Mouse (Mus musculus): ENCODE data around the gene Vmn2r84. TPM values are rescaled to one million over a fixed set of nuclear protein-coding genes. Genes with fewer than 3 reads are reported as not detected.
"Not testable (repeated sequence)": the region's sequence is repeated elsewhere in the genome, so short reads cannot be mapped to it uniquely, and the experiment has no call there.

The Vmn2r84 gene
- polyA plus RNA-seq, 1 experiment from 2014 or later: not detected

DNA sequence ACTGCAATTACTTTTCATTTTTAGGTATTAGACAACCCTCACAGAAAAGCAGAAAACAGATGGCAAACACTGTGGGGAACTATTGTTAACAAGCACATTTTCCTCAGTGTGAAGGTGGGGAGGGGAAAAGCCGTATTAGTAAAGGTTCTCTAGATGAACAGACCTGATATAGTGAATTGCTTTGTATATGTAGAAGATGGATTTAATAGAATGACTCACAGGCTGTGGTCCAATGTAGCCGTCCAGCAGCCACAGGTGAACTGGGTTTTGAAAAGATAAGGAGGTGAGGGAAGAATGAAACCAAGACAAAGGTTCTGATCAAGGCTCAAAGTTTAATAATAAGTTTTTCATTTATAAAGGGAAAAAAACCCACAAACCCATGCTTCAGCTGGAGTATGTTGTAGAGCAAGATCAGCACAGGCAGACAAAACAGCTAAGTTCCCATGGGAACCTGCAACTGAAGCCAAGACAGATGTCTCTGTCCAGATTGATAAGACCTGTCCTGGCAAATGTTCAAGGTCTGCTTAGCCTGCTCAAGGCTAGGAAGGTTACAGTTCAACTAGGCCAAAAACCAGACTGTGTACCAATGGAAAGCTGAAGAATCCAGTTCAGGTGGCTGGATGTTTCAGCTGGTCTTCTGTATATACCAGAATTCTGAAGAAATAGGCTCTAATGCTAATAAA lies 21.5 kb downstream of the Vmn2r84 start:
- Histone ChIP-seq H3K9me3 (ENCODE audit: control insufficient read depth, low read length) (no peaks in the 10 kb centered on the region), H3K4me3 (ENCODE audit: low read depth, low read length) (no peak overlapping the region), H3K27me3 (ENCODE audit: control insufficient read depth, insufficient read depth, low read length) (no peaks in the 10 kb centered on the region), H3K4me2 (ENCODE audit: low read depth, severe bottlenecking) (no peak overlapping the region), H3K9ac (ENCODE audit: low read length) (no peak overlapping the region), H3K27ac (replicated peaks; ENCODE audit: low read depth, low read length) (no peak overlapping the region), H3K4me1 (ENCODE audit: control insufficient read depth, insufficient read depth, low read length) (no peaks in the 10 kb centered on the region), H3K36me3 (ENCODE audit: control insufficient read depth, insufficient read depth, low read length) (no peaks in the 10 kb centered on the region)
- DNase-seq (ENCODE audit: low spot score): no peak
- WGBS: 80% methylated on average over 2 of the region's 2 CpGs
- no peak for ATAC-seq (ENCODE audit: insufficient number of reproducible peaks, low FRiP score, low TSS enrichment, low read depth)

DNA sequence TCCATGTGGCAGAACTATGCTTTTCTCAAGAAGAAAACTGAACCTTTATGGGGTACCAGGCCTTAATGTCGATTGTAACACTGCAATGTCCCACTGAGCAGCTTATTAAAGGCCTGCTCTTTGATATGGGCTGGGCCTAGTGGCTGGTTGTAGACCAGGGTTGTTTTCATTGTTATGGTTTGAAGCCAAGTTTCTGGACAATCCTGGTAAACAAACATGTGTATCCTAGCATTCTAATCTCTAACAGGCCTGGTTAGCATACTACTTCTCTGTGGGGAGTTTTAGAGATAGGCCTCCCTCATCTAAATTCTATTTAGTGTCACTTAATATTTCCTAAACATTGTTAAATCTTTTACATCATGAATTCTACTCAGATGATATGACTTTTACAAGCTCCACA lies 22.5 kb downstream of the Vmn2r84 start:
- ATAC-seq (ENCODE audit: insufficient number of reproducible peaks, low FRiP score, low TSS enrichment, low read depth): no peak

DNA sequence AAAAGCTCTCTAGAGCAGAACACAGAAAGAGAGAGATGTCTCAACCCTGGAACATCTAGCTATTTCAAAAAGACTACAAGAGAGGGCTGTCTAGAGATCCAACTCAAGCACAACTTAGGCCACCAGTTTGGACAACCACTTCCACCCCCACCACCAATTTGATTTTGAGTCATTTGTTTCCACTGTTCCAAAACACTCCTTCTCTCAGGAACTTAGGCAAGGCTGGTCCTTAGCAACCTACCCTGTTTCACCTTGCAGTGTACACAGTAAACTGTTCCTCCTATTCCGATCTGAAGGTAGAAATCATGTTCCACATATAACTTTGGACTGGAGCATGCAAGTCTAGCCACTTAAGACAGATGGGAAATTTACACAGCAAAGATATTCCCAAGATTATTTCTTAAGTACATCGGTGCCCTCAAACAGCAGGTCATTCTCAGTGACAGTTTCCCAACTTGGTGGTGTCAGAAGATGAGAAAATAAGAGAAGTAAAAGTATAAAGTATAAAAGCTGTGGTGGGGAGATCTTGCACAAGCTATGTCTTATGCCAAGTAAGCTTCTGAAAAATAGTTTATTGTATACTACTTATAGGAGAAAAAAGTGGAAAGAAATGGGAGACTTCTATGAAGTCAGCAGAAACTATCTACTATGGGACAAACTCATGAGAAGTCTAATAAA lies 24.0 kb downstream of the Vmn2r84 start:
- 95% methylated on average over 2 of the region's 2 CpGs for WGBS

More for the DNA sequence above, 22.5 kb downstream of the Vmn2r84 start:
- no peak for DNase-seq (ENCODE audit: low spot score)
- no peaks in the 10 kb centered on the region for H3K9me3 ChIP-seq (ENCODE audit: control insufficient read depth, low read length)
- no peaks in the 10 kb centered on the region for H3K36me3 ChIP-seq (ENCODE audit: control insufficient read depth, insufficient read depth, low read length)
- no peak overlapping the region for H3K9ac ChIP-seq (ENCODE audit: low read length)
- H3K4me3 ChIP-seq (ENCODE audit: low read depth, low read length): no peak overlapping the region
- 66% methylated on average over 1 of the region's 1 CpGs for WGBS
- no peak overlapping the region for H3K27ac ChIP-seq (replicated peaks; ENCODE audit: low read depth, low read length)
- no peaks in the 10 kb centered on the region for H3K4me1 ChIP-seq (ENCODE audit: control insufficient read depth, insufficient read depth, low read length)
- H3K4me2 ChIP-seq (ENCODE audit: low read depth, severe bottlenecking): no peak overlapping the region
- H3K27me3 ChIP-seq (ENCODE audit: control insufficient read depth, insufficient read depth, low read length): no peaks in the 10 kb centered on the region

DNA sequence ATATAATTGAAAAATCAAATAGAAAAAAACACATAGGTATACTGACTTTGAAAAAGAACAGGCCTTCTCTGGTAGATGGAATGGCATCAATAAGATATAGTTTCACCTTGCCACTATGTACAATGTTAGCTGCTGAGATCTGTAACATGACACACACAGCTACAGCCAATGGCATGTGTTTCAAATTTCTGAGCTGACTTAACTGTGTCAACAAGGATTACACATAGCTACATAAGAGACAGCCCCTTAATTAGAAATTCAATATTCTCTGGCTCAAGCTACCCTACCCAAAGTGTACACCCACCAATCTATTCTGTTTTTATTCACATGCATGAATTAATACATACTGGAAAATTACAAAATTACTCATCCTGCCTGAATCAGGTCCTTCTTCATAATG lies 25.7 kb downstream of the Vmn2r84 start:
- Histone ChIP-seq H3K27ac (replicated peaks; ENCODE audit: low read depth, low read length) (no peak overlapping the region), H3K4me3 (ENCODE audit: low read depth, low read length) (no peak overlapping the region), H3K36me3 (ENCODE audit: control insufficient read depth, insufficient read depth, low read length) (no peaks in the 10 kb centered on the region), H3K27me3 (ENCODE audit: control insufficient read depth, insufficient read depth, low read length) (no peaks in the 10 kb centered on the region), H3K4me2 (ENCODE audit: low read depth, severe bottlenecking) (no peak overlapping the region), H3K4me1 (ENCODE audit: control insufficient read depth, insufficient read depth, low read length) (no peaks in the 10 kb centered on the region), H3K9me3 (ENCODE audit: control insufficient read depth, low read length) (no peaks in the 10 kb centered on the region), H3K9ac (ENCODE audit: low read length) (no peak overlapping the region)
- no peak for DNase-seq (ENCODE audit: low spot score)
- no peak for ATAC-seq (ENCODE audit: insufficient number of reproducible peaks, low FRiP score, low TSS enrichment, low read depth)

More for the DNA sequence above, 24.0 kb downstream of the Vmn2r84 start:
- no peak overlapping the region for H3K9ac ChIP-seq (ENCODE audit: low read length)
- ATAC-seq (ENCODE audit: insufficient number of reproducible peaks, low FRiP score, low TSS enrichment, low read depth) (no peak), DNase-seq (ENCODE audit: low spot score) (no peak)
- H3K4me1 ChIP-seq (ENCODE audit: control insufficient read depth, insufficient read depth, low read length): no peaks in the 10 kb centered on the region
- H3K36me3 ChIP-seq (ENCODE audit: control insufficient read depth, insufficient read depth, low read length): no peaks in the 10 kb centered on the region
- no peak overlapping the region for H3K4me3 ChIP-seq (ENCODE audit: low read depth, low read length)
- H3K4me2 ChIP-seq (ENCODE audit: low read depth, severe bottlenecking): no peak overlapping the region
- H3K27me3 ChIP-seq (ENCODE audit: control insufficient read depth, insufficient read depth, low read length): no peaks in the 10 kb centered on the region
- H3K9me3 ChIP-seq (ENCODE audit: control insufficient read depth, low read length): no peaks in the 10 kb centered on the region
- no peak overlapping the region for H3K27ac ChIP-seq (replicated peaks; ENCODE audit: low read depth, low read length)

DNA sequence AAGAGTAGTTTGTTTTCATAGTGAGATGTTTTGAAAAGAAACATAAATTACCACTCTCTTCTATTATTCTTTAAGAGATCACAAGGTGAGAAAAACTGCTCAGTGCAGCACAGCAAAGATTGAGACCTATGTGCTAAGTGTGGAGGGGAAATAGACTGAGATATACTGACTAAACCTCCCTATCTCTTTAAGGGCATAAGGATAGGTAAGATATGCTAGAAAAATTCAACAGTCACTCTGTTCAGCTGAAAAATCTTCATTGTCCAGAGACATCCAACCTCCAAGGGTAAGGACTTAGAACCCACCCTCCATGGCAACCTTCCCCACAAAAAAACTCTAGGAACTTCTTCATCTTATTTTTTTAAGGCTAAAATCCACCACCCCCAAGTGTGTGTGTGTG lies 29.4 kb downstream of the Vmn2r84 start:
- DNase-seq (ENCODE audit: low spot score) (no peak), ATAC-seq (ENCODE audit: insufficient number of reproducible peaks, low FRiP score, low TSS enrichment, low read depth) (no peak)
- H3K9me3 ChIP-seq (ENCODE audit: control insufficient read depth, low read length): no peaks in the 10 kb centered on the region
- H3K27ac ChIP-seq (replicated peaks; ENCODE audit: low read depth, low read length): no peak overlapping the region
- no peak overlapping the region for H3K4me2 ChIP-seq (ENCODE audit: low read depth, severe bottlenecking)
- no peaks in the 10 kb centered on the region for H3K4me1 ChIP-seq (ENCODE audit: control insufficient read depth, insufficient read depth, low read length)
- no peak overlapping the region for H3K4me3 ChIP-seq (ENCODE audit: low read depth, low read length)
- H3K27me3 ChIP-seq (ENCODE audit: control insufficient read depth, insufficient read depth, low read length): no peaks in the 10 kb centered on the region
- H3K9ac ChIP-seq (ENCODE audit: low read length): no peak overlapping the region
- H3K36me3 ChIP-seq (ENCODE audit: control insufficient read depth, insufficient read depth, low read length): no peaks in the 10 kb centered on the region

DNA sequence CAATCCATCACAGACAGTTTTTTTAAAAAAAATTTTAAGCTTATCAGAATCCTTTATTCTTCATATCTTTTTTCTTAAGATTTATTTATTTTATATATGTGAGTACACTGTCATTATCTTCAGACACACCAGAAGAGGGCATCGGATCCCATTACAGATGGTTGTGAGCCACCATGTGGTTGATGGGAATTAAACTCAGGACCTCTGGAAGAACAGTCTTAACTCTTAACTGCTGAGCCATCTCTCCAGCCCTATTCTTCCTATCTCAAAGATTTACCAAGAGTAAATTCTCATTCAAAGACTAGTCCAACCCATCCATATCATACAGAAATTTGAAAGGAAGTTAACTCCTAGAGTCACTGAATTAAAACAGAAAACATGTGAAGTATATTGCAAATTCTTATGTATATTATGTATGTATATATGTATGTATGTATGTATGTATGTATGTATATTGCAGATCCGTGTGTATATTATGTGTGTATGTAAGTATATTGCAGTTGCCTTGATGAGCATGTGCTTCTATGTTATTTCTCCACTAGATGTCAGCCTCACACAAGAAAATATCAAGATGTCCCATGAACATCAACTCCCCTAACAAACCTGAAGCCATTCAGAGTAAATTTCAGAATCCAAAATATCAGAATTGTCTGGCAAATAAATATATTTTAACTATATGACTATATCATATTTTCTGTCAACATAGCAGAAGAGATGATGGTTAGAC lies 30.5 kb downstream of the Vmn2r84 start:
- no peak overlapping the region for H3K4me3 ChIP-seq (ENCODE audit: low read depth, low read length)
- no peak for ATAC-seq (ENCODE audit: insufficient number of reproducible peaks, low FRiP score, low TSS enrichment, low read depth)
- no peak overlapping the region for H3K9ac ChIP-seq (ENCODE audit: low read length)
- no peak overlapping the region for H3K4me2 ChIP-seq (ENCODE audit: low read depth, severe bottlenecking)
- no peak for DNase-seq (ENCODE audit: low spot score)
- H3K36me3 ChIP-seq (ENCODE audit: control insufficient read depth, insufficient read depth, low read length): no peaks in the 10 kb centered on the region
- no peaks in the 10 kb centered on the region for H3K9me3 ChIP-seq (ENCODE audit: control insufficient read depth, low read length)
- H3K27me3 ChIP-seq (ENCODE audit: control insufficient read depth, insufficient read depth, low read length): no peaks in the 10 kb centered on the region
- 57% methylated on average over 2 of the region's 2 CpGs for WGBS
- H3K4me1 ChIP-seq (ENCODE audit: control insufficient read depth, insufficient read depth, low read length): no peaks in the 10 kb centered on the region
- H3K27ac ChIP-seq (replicated peaks; ENCODE audit: low read depth, low read length): no peak overlapping the region

DNA sequence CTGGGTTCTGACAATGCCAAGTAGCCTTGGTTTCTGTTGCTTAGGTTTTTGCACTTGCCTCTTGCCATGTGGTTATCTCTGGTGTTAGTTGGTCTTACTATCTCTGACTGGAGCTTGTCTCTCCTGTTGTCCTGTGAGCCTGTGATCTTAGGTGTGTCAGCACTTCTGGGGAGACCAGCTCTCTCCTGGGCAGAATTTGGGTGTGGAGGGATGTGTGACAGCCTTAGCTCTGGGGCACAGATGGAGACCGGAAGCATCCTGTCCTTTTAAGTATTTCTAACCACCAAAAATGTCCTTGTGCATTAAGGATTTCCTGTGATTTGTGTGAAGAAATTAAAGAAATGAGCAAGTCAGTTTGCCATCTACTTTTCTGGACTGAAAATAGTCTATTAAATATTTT lies 50.1 kb downstream of the Vmn2r84 start:
- Histone ChIP-seq H3K9ac (ENCODE audit: low read length) (no peak overlapping the region), H3K4me1 (ENCODE audit: control insufficient read depth, insufficient read depth, low read length) (no peaks in the 10 kb centered on the region), H3K9me3 (ENCODE audit: control insufficient read depth, low read length) (no peaks in the 10 kb centered on the region), H3K27ac (replicated peaks; ENCODE audit: low read depth, low read length) (no peak overlapping the region), H3K4me2 (ENCODE audit: low read depth, severe bottlenecking) (no peak overlapping the region), H3K27me3 (ENCODE audit: control insufficient read depth, insufficient read depth, low read length) (no peaks in the 10 kb centered on the region), H3K4me3 (ENCODE audit: low read depth, low read length) (no peak overlapping the region), H3K36me3 (ENCODE audit: control insufficient read depth, insufficient read depth, low read length) (no peaks in the 10 kb centered on the region)
- DNase-seq (ENCODE audit: low spot score): no peak
- no peak for ATAC-seq (ENCODE audit: insufficient number of reproducible peaks, low FRiP score, low TSS enrichment, low read depth)
- 88% methylated on average over 1 of the region's 1 CpGs for WGBS

DNA sequence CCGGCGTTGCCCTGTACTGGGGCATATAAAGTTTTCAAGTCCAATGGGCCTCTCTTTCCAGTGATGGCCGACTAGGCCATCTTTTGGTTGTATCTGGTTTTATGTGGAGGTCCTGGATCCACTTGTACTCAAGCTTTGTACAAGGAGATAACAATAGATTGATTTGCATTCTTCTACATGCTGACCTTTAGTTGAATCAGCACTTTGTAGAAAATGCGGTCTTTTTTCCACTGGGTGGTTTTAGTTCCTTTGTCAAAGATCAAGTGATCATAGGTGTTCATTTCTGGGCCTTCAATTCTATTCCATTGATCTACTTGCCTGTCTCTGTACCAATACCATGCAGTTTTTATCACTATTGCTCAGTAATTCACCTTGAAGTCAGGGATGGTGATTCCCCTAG lies 54.1 kb downstream of the Vmn2r84 start:
- H3K4me2 ChIP-seq (ENCODE audit: low read depth, severe bottlenecking); H3K9me3 ChIP-seq (ENCODE audit: control insufficient read depth, low read length); H3K27ac ChIP-seq (replicated peaks; ENCODE audit: low read depth, low read length); H3K27me3 ChIP-seq (ENCODE audit: control insufficient read depth, insufficient read depth, low read length); H3K9ac ChIP-seq (ENCODE audit: low read length); DNase-seq (ENCODE audit: low spot score); H3K4me3 ChIP-seq (ENCODE audit: low read depth, low read length); H3K4me1 ChIP-seq (ENCODE audit: control insufficient read depth, insufficient read depth, low read length); H3K36me3 ChIP-seq (ENCODE audit: control insufficient read depth, insufficient read depth, low read length); ATAC-seq (ENCODE audit: insufficient number of reproducible peaks, low FRiP score, low TSS enrichment, low read depth): not testable (repeated sequence)
- WGBS: 90% methylated on average over 4 of the region's 4 CpGs
